Mouse (Mus musculus) left cerebral cortex, adult 2 months (tissue): ENCODE measurements at regions not wholly inside any gene's neighbourhood (a gene's known extent, or its start where the extent isn't known, plus 50 kb on each side); places are given as distances from the start of the nearest gene placed in this dataset.
A peak's percentile ranks its signal among the peaks of the same experiment; 100 is the strongest.

Experiments used
- DNase-seq, 2 experiments: peaks; one replicate each; pipeline ENCODE4 v3.0.0; 2021 to 2022; ENCODE audit warnings: low spot score in 2 of 2, mixed read lengths in 1 of 2; ENCODE audit errors: extremely low spot score in 1 of 2
- H3K27ac ChIP-seq: fragments of 200-600 bp; 2 replicates; pipeline ENCODE4 v1.8.1; 2022
- H3K4me3 ChIP-seq: fragments of 200-600 bp; 2 replicates; pipeline ENCODE4 v1.8.1; 2022
- CTCF ChIP-seq: fragments of 200-600 bp; IDR thresholded peaks from 2 replicates; pipeline ENCODE4 v1.8.1; 2022; ENCODE audit warnings: antibody characterized with exemption, mild to moderate bottlenecking, moderate library complexity
- intact Hi-C: fragments of 180-260 bp; cut with DNase I; formaldehyde crosslinking; loops from one replicate; pipeline ENCODE4 v1.15.1; 2025

GRCm38 (mm10) chr5:45065917-45066699, 266.6 kb upstream of the Ldb2 start:
- TF ChIP-seq CTCF, result no peak
- Histone ChIP-seq H3K27ac (no peak overlapping the region), H3K4me3 (no peak overlapping the region)
- intact Hi-C loops, result loop anchor here (10.0 kb wide), 1 partner anchor 191 kb away; no protein-coding TSS in a partner anchor
- DNase-seq, result no peak

GRCm38 (mm10) chr5:45062567-45062966, 263.1 kb upstream of the Ldb2 start:
- peak overlapping the region; percentile 4; the same call in 1 of the 2 replicates for H3K27ac ChIP-seq
- TF ChIP-seq CTCF, result no peak

GRCm38 (mm10) chr5:45055276-45055959, 255.9 kb upstream of the Ldb2 start:
- Histone ChIP-seq H3K27ac (no peak overlapping the region), H3K4me3 (no peak overlapping the region)
- intact Hi-C loops, result no loop called here
- no peak for DNase-seq
- TF ChIP-seq CTCF, result no peak

More at GRCm38 (mm10) chr5:45062567-45062966, 263.1 kb upstream of the Ldb2 start:
- H3K4me3 ChIP-seq, result no peak overlapping the region
- peak; percentile 13 to 19 for DNase-seq
- intact Hi-C loops, result loop anchor here (10.0 kb wide), 1 partner anchor 188 kb away; no protein-coding TSS in a partner anchor

- no peak overlapping the region for H3K27ac ChIP-seq
- no peak for TF ChIP-seq CTCF
These were observed 249.9 kb upstream of the Ldb2 start for GRCm38 (mm10) chr5:45049410-45049809.

GRCm38 (mm10) chr5:45042914-45043313, 243.4 kb upstream of the Ldb2 start:
- DNase-seq, result peak in 1 of 2 experiments; percentile 16
- no peak; the same call in 1 of the 2 replicates for TF ChIP-seq CTCF
- H3K27ac ChIP-seq, result no peak overlapping the region
- intact Hi-C loops, result no loop called here
- H3K4me3 ChIP-seq, result no peak overlapping the region

More at GRCm38 (mm10) chr5:45049410-45049809, 249.9 kb upstream of the Ldb2 start:
- no peak overlapping the region for H3K4me3 ChIP-seq
- intact Hi-C loops, result no loop called here
- no peak for DNase-seq

- TF ChIP-seq CTCF, result no peak
- Histone ChIP-seq H3K27ac (no peak overlapping the region), H3K4me3 (no peak overlapping the region)
- intact Hi-C loops, result no loop called here
- no peak for DNase-seq
These were observed 236.9 kb upstream of the Ldb2 start for GRCm38 (mm10) chr5:45036430-45036829.

GRCm38 (mm10) chr5:45033146-45033545, 233.7 kb upstream of the Ldb2 start:
- Histone ChIP-seq H3K27ac (no peak overlapping the region), H3K4me3 (no peak overlapping the region)
- no peak for DNase-seq
- intact Hi-C loops, result no loop called here
- no peak for TF ChIP-seq CTCF

GRCm38 (mm10) chr5:45027876-45028275, 228.4 kb upstream of the Ldb2 start:
- DNase-seq, result no peak
- Histone ChIP-seq H3K27ac (no peak overlapping the region), H3K4me3 (no peak overlapping the region)
- TF ChIP-seq CTCF, result no peak
- intact Hi-C loops, result no loop called here

GRCm38 (mm10) chr5:45025383-45025782, 225.9 kb upstream of the Ldb2 start:
- Histone ChIP-seq H3K27ac (no peak overlapping the region), H3K4me3 (no peak overlapping the region)
- intact Hi-C loops, result no loop called here
- no peak for DNase-seq
- TF ChIP-seq CTCF, result no peak

- no peak for DNase-seq
- no peak for TF ChIP-seq CTCF
- intact Hi-C loops, result no loop called here
These were observed 208.4 kb upstream of the Ldb2 start for GRCm38 (mm10) chr5:45007930-45008329.

GRCm38 (mm10) chr5:45000996-45001395, 201.5 kb upstream of the Ldb2 start:
- intact Hi-C loops, result no loop called here

More at GRCm38 (mm10) chr5:45007930-45008329, 208.4 kb upstream of the Ldb2 start:
- Histone ChIP-seq H3K27ac (no peak overlapping the region), H3K4me3 (no peak overlapping the region)

GRCm38 (mm10) chr5:44999032-44999431, 199.6 kb upstream of the Ldb2 start:
- H3K4me3 ChIP-seq, result no peak overlapping the region
- DNase-seq, result no peak
- H3K27ac ChIP-seq, result no peak overlapping the region
- intact Hi-C loops, result no loop called here
- no peak for TF ChIP-seq CTCF

More at GRCm38 (mm10) chr5:45000996-45001395, 201.5 kb upstream of the Ldb2 start:
- no peak overlapping the region for H3K4me3 ChIP-seq
- no peak for DNase-seq
- TF ChIP-seq CTCF, result no peak
- H3K27ac ChIP-seq, result no peak overlapping the region
